Comparison of ENCODE assay signal across 13 mouse cellular contexts in the genomic region with DNA sequence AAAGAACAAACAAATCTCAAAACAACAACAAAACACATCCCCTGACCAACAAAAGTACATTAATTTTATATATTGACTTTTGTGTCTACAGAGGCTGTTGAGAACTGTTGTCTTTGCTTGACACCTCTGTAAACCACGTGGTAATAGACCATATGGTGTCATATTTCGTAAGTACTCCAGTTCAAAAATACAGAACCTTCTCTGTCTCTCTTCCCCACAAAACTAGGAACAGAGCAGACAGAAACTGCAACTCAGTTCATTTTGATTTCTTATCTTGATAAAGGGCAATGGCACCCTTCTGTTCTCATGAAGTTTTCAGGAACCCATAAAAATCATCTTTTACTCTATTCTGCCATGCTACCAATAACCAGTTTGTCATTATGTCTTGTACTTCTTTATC.
"Had no signal": no experiment of that assay in that cellular context is flagged by ENCODE, and none has a peak within 500 bp of the region (broad histone marks: within the 10 kb centered on the region; RNA-seq: fewer than 3 reads in every experiment).

No protein-coding gene starts in this region.

- H3K36me3 ChIP-seq: limb, embryonic 13.5 days; lung, embryonic 15.5 days; midbrain, embryonic 12.5 days had no signal

- H3K4me3 ChIP-seq: limb, embryonic 13.5 days; lung, embryonic 15.5 days; midbrain, embryonic 12.5 days had no signal

- H3K27me3 ChIP-seq: limb, embryonic 13.5 days; lung, embryonic 15.5 days; midbrain, embryonic 12.5 days had no signal

- DNase-seq: kidney, adult 11 months; kidney, adult 9 months; kidney, postnatal 36 days; left cerebral cortex, postnatal 4 days; lung, postnatal 14 days; right cerebral cortex, adult 18-20 months; right cerebral cortex, postnatal 25 days had no signal

- H3K9ac ChIP-seq: limb, embryonic 13.5 days; lung, embryonic 15.5 days; midbrain, embryonic 12.5 days had no signal

- ATAC-seq: midbrain, embryonic 16.5 days had no signal

- H3K27ac ChIP-seq: kidney, postnatal 0 days; limb, embryonic 13.5 days; lung, embryonic 15.5 days; midbrain, embryonic 12.5 days; stomach, postnatal 0 days had no signal
